Mouse (Mus musculus) midbrain, embryonic 11.5 days (tissue): ENCODE measurements around the gene Smyd1. TPM values are rescaled to one million over a fixed set of nuclear protein-coding genes. Genes with fewer than 3 reads are reported as not detected.
"Not testable (repeated sequence)": the region's sequence is repeated elsewhere in the genome, so short reads cannot be mapped to it uniquely, and the experiment has no call there.

Experiments
- ATAC-seq: fragments of 200-750 bp; cut with Nextera tagmentation; 2 replicates; pipeline ENCODE4 v1.8.0; 2017; ENCODE audit warnings: moderate TSS enrichment, moderate library complexity; ENCODE audit not compliant: low FRiP score
- DNase-seq: peaks from one replicate; pipeline ENCODE4 v3.0.0; 2015; ENCODE audit warnings: low spot score; ENCODE audit errors: missing footprints
- H3K27ac ChIP-seq: fragments of 300-500 bp; sonication (generic); 2 replicates; pipeline ENCODE4 v1.5.1; 2014; ENCODE audit warnings: low read depth, low read length
- H3K27me3 ChIP-seq: fragments of 300-500 bp; sonication (generic); 2 replicates; pipeline ENCODE4 v1.6.1; 2014; ENCODE audit warnings: mild to moderate bottlenecking, low read length, moderate library complexity, mixed read lengths; ENCODE audit not compliant: control insufficient read depth, insufficient read depth
- H3K36me3 ChIP-seq: fragments of 300-500 bp; sonication (generic); 2 replicates; pipeline ENCODE4 v1.6.1; 2014; ENCODE audit warnings: mild to moderate bottlenecking, low read length, moderate library complexity, mixed read lengths; ENCODE audit not compliant: control insufficient read depth, insufficient read depth
- H3K4me1 ChIP-seq: fragments of 300-500 bp; sonication (generic); 2 replicates; pipeline ENCODE4 v1.6.1; 2014; ENCODE audit warnings: low read length; ENCODE audit not compliant: control insufficient read depth, insufficient read depth
- H3K4me2 ChIP-seq: fragments of 300-500 bp; sonication (generic); 2 replicates; pipeline ENCODE4 v1.6.1; 2014; ENCODE audit warnings: mild to moderate bottlenecking, moderate library complexity
- H3K4me3 ChIP-seq: fragments of 300-500 bp; sonication (generic); 2 replicates; pipeline ENCODE4 v1.5.1; 2014; ENCODE audit warnings: low read depth, low read length
- H3K9ac ChIP-seq: fragments of 300-500 bp; sonication (generic); 2 replicates; pipeline ENCODE4 v1.6.1; 2014; ENCODE audit warnings: low read length
- H3K9me3 ChIP-seq: fragments of 300-500 bp; sonication (generic); 2 replicates; pipeline ENCODE4 v1.6.1; 2016; ENCODE audit warnings: low read length; ENCODE audit not compliant: control insufficient read depth
- WGBS: fragments of 180-500 bp; shearing (Covaris S2); extraction: QIAGEN DNeasy Blood & Tissue Kit; methylation state at CpG from one replicate; pipeline ENCODE4 v1.1.7; 2014; 5-methylcytosine and 5-hydroxymethylcytosine counted together
- polyA plus RNA-seq: library from polyadenylated mRNA; unstranded; fragments of >200 nt; fragmentation: Nextera tagmentation; extraction: Ambion mirVana; gene quantifications from 2 replicates; pipeline ENCODE4 v1.2.1, GENCODE M21; 2014

The Smyd1 gene
- polyA plus RNA-seq, 1 experiment from 2014 or later: 0.12 TPM

DNA sequence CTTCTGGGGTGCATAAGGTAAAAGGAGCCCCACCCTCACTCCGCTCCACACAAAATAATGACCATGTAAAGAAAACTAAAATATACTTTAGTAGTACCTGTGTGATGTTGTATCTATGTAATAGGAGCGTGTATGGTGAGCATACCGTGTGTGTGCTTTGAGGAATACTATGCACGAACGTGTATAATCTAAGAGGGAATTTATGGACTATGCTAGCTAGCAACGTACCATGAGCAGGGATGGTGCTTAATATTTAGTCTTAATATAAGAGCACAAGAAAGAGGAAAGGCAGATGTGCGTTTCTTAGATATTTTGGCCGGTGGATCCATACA, 51.0 kb downstream of the Smyd1 start:
- no peaks in the 10 kb centered on the region for H3K36me3 ChIP-seq
- H3K4me3 ChIP-seq: peak overlapping the region; percentile 93
- peak overlapping the region; percentile 98 for H3K9ac ChIP-seq
- peak overlapping the region; percentile 67; the same call in 1 of the 2 replicates for H3K27ac ChIP-seq
- H3K4me1 ChIP-seq: peaks cover 3% of the 10 kb centered on the region; the same call in 1 of the 2 replicates
- DNase-seq (no peak), ATAC-seq (peak; percentile 63)
- 5% methylated on average over 8 of the region's 8 CpGs for WGBS
- H3K27me3 ChIP-seq: no peaks in the 10 kb centered on the region
- peak overlapping the region; percentile 69 for H3K4me2 ChIP-seq
- H3K9me3 ChIP-seq: no peaks in the 10 kb centered on the region

DNA sequence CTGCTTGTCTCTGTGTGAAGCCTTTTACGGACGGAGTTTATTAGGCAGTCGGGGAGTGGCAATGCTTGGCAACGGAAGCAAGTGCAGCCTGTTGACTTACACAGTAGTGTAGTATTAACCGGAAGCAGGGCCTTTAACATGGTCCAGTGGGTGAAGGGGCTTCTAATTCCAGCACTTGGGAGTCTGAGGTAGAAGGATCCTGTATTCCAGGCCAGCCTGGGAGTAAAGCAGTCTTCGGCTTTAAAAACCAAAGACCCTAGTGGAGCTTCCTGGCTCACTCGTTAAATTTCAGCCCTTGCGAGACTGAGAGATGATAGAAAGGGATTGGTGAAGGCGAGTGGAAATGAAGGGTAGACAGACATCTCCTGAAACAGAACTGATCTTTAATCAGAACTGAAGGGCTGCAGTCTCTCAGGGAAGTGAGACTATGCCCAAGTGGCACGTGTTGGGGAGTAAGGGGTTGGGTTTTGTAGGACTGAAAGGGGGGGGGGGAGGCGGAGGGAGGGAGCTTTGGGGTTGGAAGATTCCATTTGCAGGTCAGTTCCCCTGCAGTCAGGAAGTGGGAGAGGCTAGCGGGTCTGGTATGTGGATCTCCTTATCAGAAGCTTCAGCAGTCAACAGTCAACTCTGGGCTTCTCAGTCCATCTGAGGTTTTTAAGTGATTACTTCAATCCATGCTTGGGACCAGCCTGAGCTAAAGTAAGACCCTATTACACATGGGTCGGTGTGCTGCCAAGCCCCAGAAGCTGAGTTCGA, 51.6 kb downstream of the Smyd1 start:
- peak overlapping the region; percentile 98 for H3K9ac ChIP-seq
- DNase-seq (peak; percentile 92), ATAC-seq (peak; percentile 36)
- H3K27me3 ChIP-seq: no peaks in the 10 kb centered on the region
- H3K27ac ChIP-seq: peak overlapping the region; percentile 67; the same call in 1 of the 2 replicates
- peak overlapping the region; percentile 93 for H3K4me3 ChIP-seq
- peaks cover 3% of the 10 kb centered on the region; the same call in 1 of the 2 replicates for H3K4me1 ChIP-seq
- peak overlapping the region; percentile 69 for H3K4me2 ChIP-seq
- H3K9me3 ChIP-seq: no peaks in the 10 kb centered on the region
- WGBS: 41% methylated on average over 13 of the region's 14 CpGs
- H3K36me3 ChIP-seq: no peaks in the 10 kb centered on the region

DNA sequence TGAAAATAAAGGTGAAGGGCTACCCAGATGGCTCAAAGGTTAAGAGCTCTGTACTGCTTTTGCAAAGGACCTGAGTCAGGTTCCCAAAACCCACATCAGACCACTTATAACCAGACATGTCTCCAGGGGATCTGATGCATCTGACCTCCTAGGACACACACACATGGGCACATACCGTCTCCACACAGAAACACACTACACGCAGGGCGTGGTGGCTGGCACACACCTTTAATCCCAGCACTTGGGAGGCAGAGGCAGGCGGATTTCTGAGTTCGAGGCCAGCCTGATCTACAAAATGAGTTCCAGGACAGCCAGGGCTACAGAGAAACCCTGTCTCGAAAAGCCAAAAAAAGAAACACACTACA, 52.4 kb downstream of the Smyd1 start:
- not testable (repeated sequence) for ATAC-seq, H3K4me3 ChIP-seq, DNase-seq, H3K4me2 ChIP-seq, H3K27ac ChIP-seq, H3K9ac ChIP-seq, H3K36me3 ChIP-seq, H3K9me3 ChIP-seq, H3K4me1 ChIP-seq, H3K27me3 ChIP-seq
- 94% methylated on average over 6 of the region's 6 CpGs for WGBS

DNA sequence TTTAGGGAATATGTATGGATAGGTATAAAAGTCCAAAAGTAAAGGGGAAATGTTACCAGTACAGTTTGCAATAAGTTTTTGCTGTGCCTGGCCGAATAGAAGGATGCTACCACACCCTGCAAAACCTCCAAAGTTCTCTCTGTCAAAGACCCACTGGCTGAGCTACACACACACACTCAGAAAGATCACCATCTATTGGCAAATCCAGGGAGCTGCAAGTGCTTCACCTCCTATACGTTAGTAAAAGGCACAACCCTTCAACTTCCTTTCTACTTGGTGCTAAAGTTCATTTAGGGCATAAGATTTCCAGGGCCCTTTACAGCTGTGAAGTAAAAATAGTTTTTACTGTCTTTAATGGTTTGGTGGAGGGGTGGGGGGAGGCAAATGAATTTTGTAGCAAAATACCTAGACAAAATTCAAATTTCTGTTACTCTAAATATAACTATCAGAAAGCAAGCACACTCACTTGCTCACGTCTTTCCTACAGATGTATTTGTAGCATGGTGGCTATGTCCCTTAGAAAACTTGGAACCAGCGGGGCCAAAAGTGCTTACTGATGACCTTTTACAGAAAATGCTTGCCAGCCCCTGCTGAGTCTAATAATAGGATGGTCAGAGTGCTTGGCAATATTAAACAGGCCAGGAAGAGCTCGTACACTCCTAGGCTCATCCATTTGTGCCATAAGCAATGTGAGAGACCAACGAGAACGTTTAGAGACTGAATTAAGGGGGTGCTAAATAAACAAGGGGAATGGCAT, 52.9 kb downstream of the Smyd1 start:
- Histone ChIP-seq H3K9me3 (no peaks in the 10 kb centered on the region), H3K4me2 (no peak overlapping the region), H3K4me3 (no peak overlapping the region), H3K4me1 (peaks cover 3% of the 10 kb centered on the region; the same call in 1 of the 2 replicates), H3K27ac (no peak overlapping the region), H3K27me3 (no peaks in the 10 kb centered on the region), H3K9ac (no peak overlapping the region), H3K36me3 (no peaks in the 10 kb centered on the region)
- DNase-seq (peak; percentile 84), ATAC-seq (no peak)
- WGBS: 68% methylated on average over 7 of the region's 7 CpGs

DNA sequence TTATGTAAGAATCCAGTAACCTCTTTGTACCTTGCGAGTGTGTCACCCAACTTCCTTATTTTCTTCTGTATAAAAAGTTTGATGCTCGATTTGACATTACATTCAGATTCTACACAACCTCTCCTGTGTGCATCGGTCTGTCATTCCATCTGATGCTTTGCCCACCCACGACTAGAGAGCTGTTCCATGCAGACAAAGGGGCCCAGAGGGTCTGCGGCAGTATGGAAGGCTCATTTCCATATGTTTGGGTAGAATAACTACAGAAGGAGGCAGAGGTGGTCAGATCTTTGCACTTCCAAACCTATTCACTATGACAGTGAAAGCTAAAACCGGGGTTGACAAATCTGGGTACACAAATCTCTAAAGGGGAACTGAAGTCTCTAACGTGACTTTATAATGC, 54.4 kb downstream of the Smyd1 start:
- not testable (repeated sequence) for H3K9ac ChIP-seq, DNase-seq, H3K9me3 ChIP-seq, H3K27ac ChIP-seq, H3K4me1 ChIP-seq, H3K4me3 ChIP-seq, H3K27me3 ChIP-seq, ATAC-seq, H3K36me3 ChIP-seq, H3K4me2 ChIP-seq
- 69% methylated on average over 7 of the region's 7 CpGs for WGBS

DNA sequence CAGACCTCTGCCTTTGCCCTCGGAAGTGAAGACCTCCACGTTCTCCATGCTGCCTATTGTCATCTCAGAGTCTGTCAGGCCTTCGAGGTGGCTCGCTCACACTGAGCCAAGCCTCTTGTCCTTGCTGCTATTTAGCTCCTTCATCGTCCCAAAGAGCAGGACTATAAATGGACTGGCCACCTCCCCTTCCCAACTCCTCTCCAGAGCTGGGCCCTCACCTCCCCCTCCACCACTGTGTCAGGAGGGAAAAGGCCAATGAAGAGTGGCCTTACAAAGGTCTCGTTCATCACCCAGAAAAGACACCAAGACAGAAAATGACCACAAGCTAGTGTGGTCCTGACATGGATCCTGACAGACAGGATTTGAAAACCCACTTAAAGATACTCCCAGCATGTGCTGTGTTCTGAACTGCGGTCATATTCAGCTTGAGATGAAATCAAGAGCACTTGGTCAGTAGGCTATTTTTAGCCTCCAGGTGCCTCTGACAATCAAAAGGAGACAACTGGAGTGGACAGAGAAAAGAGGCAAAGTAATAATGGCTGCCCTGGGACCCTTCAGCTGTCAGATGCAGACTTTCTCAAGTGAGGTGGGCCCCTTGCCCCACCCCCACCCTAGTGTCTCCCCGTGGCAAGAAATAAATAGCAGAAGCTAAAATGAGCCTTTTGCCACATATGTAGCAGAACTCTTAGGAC, 59.7 kb downstream of the Smyd1 start:
- 85% methylated on average over 8 of the region's 8 CpGs for WGBS
- no peak overlapping the region for H3K4me2 ChIP-seq
- ATAC-seq (no peak), DNase-seq (no peak)
- no peaks in the 10 kb centered on the region for H3K27me3 ChIP-seq
- H3K9ac ChIP-seq: no peak overlapping the region
- H3K4me3 ChIP-seq: no peak overlapping the region
- no peaks in the 10 kb centered on the region for H3K9me3 ChIP-seq
- no peak overlapping the region for H3K27ac ChIP-seq
- H3K36me3 ChIP-seq: no peaks in the 10 kb centered on the region
- no peaks in the 10 kb centered on the region for H3K4me1 ChIP-seq

DNA sequence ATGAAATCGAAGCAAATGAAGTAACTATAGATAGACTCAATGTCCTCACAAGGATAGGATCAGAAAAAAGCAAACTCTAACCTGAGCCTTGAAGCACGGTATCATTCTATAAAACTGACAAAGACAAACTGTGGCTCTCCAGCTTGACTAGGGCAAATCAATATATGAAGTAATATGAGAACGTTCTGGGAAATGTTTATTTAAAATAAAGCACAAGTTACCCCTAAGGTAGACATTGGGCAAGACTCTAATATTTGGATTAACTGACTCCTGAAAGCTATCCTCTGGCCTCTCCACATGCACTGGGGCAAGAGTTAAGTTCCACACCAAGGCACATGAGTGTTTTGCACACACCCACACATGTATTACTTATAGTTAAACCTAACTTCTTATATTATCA, 61.0 kb downstream of the Smyd1 start:
- DNase-seq: no peak
- H3K9me3 ChIP-seq: no peaks in the 10 kb centered on the region
- H3K4me3 ChIP-seq: no peak overlapping the region
- no peak overlapping the region for H3K9ac ChIP-seq
- no peak for ATAC-seq
- H3K27me3 ChIP-seq: no peaks in the 10 kb centered on the region
- no peaks in the 10 kb centered on the region for H3K36me3 ChIP-seq
- no peak overlapping the region for H3K4me2 ChIP-seq
- no peak overlapping the region for H3K27ac ChIP-seq
- no peaks in the 10 kb centered on the region for H3K4me1 ChIP-seq
- 93% methylated on average over 3 of the region's 3 CpGs for WGBS

DNA sequence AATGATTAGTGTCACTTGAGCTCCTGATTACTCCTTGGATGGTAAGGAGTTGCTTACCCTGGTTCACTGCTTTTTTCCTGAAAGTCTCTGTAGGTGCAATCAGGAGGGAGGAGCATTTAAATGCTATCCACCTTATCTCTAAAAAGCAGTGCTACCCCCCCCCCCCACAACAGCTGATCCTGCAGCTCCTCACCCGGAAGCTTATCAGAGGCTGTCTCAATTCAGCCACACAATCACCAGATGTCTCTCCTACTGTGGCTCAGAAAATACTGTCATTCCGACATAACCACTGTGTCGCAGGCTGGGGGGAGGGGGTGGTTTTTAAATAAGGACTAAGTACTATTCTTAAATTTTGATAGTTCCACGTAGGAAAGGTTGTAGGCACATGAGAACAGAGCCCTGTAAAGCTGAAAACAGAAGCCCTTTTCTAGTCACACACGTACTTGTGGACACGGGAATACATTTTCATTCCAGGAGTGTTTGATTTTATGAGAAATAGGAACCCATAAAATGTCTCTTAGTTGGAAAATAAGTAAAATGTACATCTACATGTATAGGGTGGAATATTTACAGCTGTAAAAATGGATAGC, 61.9 kb downstream of the Smyd1 start:
- Histone ChIP-seq H3K9me3 (no peaks in the 10 kb centered on the region), H3K27ac (no peak overlapping the region), H3K4me1 (no peaks in the 10 kb centered on the region), H3K4me2 (no peak overlapping the region), H3K36me3 (no peaks in the 10 kb centered on the region), H3K9ac (no peak overlapping the region), H3K4me3 (no peak overlapping the region), H3K27me3 (no peaks in the 10 kb centered on the region)
- 71% methylated on average over 6 of the region's 6 CpGs for WGBS
- ATAC-seq (no peak), DNase-seq (no peak)
